Mouse (Mus musculus): ENCODE measurements around the gene Stkld1. TPM values are rescaled to one million over a fixed set of nuclear protein-coding genes. Genes with fewer than 3 reads are reported as not detected.

Gene Stkld1
- total RNA-seq, 2 experiments from 2014 or later = 0.15 to 0.41 TPM

- no peak for DNase-seq (ENCODE audit: low spot score in 2 of 2)
- intact Hi-C loops (cut with DNase I) = loop anchor here (10.0 kb wide), 1 partner anchor 469 kb away; the partner anchor contains the start of gene Sec16a
Measured at GRCm38 (mm10) chr2:26913416-26914147, 20.3 kb upstream of the Stkld1 start.

GRCm38 (mm10) chr2:26914148-26914941, 19.5 kb upstream of the Stkld1 start:
- intact Hi-C loops (cut with DNase I) = loop anchor here (10.0 kb wide), 1 partner anchor 470 kb away; the partner anchor contains the start of gene Sec16a
- DNase-seq (ENCODE audit: low spot score in 2 of 2) = no peak

- intact Hi-C loops (cut with DNase I) = loop anchor here (5.0 to 10.0 kb wide), 2 partner anchors 111 to 471 kb away; partner anchors contain the start of genes Sec16a and Slc2a6
- peak; percentile 89 to 90 for DNase-seq (ENCODE audit: low spot score in 2 of 2)
Measured at GRCm38 (mm10) chr2:26915927-26916728, 17.7 kb upstream of the Stkld1 start, which contains the start of the genes Surf2 and Surf1. TSS of gene Surf2 (plus strand) at chr2:26916367. TSS of gene Surf1 (minus strand) at chr2:26916530.

GRCm38 (mm10) chr2:26916738-26917137, 17.1 kb upstream of the Stkld1 start:
- DNase-seq (ENCODE audit: low spot score in 2 of 2) = no peak
- intact Hi-C loops (cut with DNase I) = loop anchor here (5.0 to 10.0 kb wide), 2 partner anchors 111 to 472 kb away; partner anchors contain the start of genes Sec16a and Slc2a6

GRCm38 (mm10) chr2:26919684-26920083, 14.2 kb upstream of the Stkld1 start:
- DNase-seq (ENCODE audit: low spot score in 2 of 2) = no peak
- intact Hi-C loops (cut with DNase I) = loop anchor here (5.0 to 10.0 kb wide), 2 partner anchors 108 to 475 kb away; partner anchors contain the start of genes Sec16a and Slc2a6

GRCm38 (mm10) chr2:26920190-26920855, 13.5 kb upstream of the Stkld1 start:
- intact Hi-C loops (cut with DNase I) = no loop called here
- DNase-seq (ENCODE audit: low spot score in 2 of 2) = no peak

- no peak for DNase-seq (ENCODE audit: low spot score in 2 of 2)
- intact Hi-C loops (cut with DNase I) = no loop called here
Measured at GRCm38 (mm10) chr2:26921784-26922183, 12.1 kb upstream of the Stkld1 start.

GRCm38 (mm10) chr2:26927745-26928476, 5.9 kb upstream of the Stkld1 start:
- DNase-seq (ENCODE audit: low spot score in 2 of 2) = no peak
- intact Hi-C loops (cut with DNase I) = no loop called here

GRCm38 (mm10) chr2:26930390-26930789, 3.5 kb upstream of the Stkld1 start:
- DNase-seq (ENCODE audit: low spot score in 2 of 2) = peak; percentile 52 to 63
- intact Hi-C loops (cut with DNase I) = loop anchor here (5.0 to 10.0 kb wide), 2 partner anchors 77 to 304 kb away; partner anchors contain the start of gene Cacfd1

- no peak for DNase-seq (ENCODE audit: low spot score in 2 of 2)
- intact Hi-C loops (cut with DNase I) = loop anchor here (2.0 to 10.0 kb wide), 3 partner anchors 75 to 302 kb away; partner anchors contain the start of gene Cacfd1
Measured at GRCm38 (mm10) chr2:26932473-26933303, 1.2 kb upstream of the Stkld1 start.

- no peak for DNase-seq (ENCODE audit: low spot score in 2 of 2)
- intact Hi-C loops (cut with DNase I) = loop anchor here (10.0 kb wide), 1 partner anchor 300 kb away; no protein-coding TSS in a partner anchor
Measured at GRCm38 (mm10) chr2:26935286-26935685, 1.4 kb downstream of the Stkld1 start.

- DNase-seq (ENCODE audit: low spot score in 2 of 2) = no peak
- intact Hi-C loops (cut with DNase I) = loop anchor here (10.0 kb wide), 1 partner anchor 298 kb away; no protein-coding TSS in a partner anchor
Measured at GRCm38 (mm10) chr2:26936425-26936824, 2.6 kb downstream of the Stkld1 start.

GRCm38 (mm10) chr2:26941539-26941938, 7.7 kb downstream of the Stkld1 start:
- no peak for DNase-seq (ENCODE audit: low spot score in 2 of 2)
- intact Hi-C loops (cut with DNase I) = no loop called here

- no peak for DNase-seq (ENCODE audit: low spot score in 2 of 2)
- intact Hi-C loops (cut with DNase I) = no loop called here
Measured at GRCm38 (mm10) chr2:26943253-26943652, 9.4 kb downstream of the Stkld1 start.

GRCm38 (mm10) chr2:26950411-26950810, 16.6 kb downstream of the Stkld1 start:
- intact Hi-C loops (cut with DNase I) = no loop called here
- DNase-seq (ENCODE audit: low spot score in 2 of 2) = no peak

- intact Hi-C loops (cut with DNase I) = no loop called here
- no peak for DNase-seq (ENCODE audit: low spot score in 2 of 2)
Measured at GRCm38 (mm10) chr2:26951346-26951905, 17.6 kb downstream of the Stkld1 start.

GRCm38 (mm10) chr2:26952193-26952592, 18.3 kb downstream of the Stkld1 start:
- intact Hi-C loops (cut with DNase I) = no loop called here
- DNase-seq (ENCODE audit: low spot score in 2 of 2) = no peak

Data from left cerebral cortex, postnatal 36 days (tissue).